Mouse (Mus musculus) gastrocnemius, postnatal 10 days (tissue): ENCODE data around the gene Sgms1. TPM values are rescaled to one million over a fixed set of nuclear protein-coding genes. Genes with fewer than 3 reads are reported as not detected.
"Not testable (repeated sequence)": the region's sequence is repeated elsewhere in the genome, so short reads cannot be mapped to it uniquely, and the experiment has no call there.

Experiments used
- DNase-seq: peaks from one replicate; pipeline ENCODE4 v3.0.0; 2021; ENCODE audit warnings: mixed read lengths
- total RNA-seq, 2 experiments: library from RNA; stranded (reverse); gene quantifications; 2 replicates each; pipeline ENCODE4 v1.2.3; 2021

Gene Sgms1
- total RNA-seq, 2 experiments from 2014 or later, result 51.0 to 52.7 TPM

DNA sequence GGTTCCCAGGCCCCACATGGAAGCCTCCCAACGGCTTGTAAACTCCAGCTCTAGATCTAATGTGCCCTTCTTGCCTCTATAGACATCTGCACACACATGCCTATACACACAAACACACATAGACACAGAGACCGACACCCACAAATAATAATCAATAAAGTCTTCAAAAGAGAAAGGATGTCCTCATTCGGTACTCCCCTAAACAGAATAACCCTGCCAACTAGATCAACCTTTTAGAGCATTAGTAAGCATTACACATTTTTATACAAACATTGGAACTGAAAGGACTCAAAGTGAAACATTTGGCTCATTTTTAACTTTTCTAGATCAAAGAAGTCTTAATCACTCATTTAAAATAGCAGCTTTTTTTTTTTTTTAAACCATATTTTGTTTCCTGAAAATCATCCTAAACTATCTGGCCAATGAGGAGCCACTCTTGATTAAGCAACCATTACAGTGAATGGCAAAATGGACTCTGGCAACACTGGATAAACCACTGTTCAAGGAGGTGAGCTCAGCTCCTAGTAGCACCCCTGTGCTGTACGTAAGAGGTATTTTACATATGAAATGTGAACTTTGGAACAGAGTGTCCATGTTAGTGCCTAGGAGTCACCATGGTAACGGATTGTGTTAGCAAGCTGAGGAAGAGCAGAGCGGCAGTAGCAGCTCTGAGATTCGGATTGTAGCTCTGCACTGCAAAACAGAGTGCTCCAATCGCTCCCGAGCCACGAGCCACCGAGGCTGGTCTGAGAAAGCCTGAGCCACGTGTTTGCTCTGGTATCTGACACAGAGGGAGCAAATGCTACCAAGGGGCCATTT, 30.6 kb downstream of the Sgms1 start:
- no peak for DNase-seq

- not testable (repeated sequence) for DNase-seq
Measured at GRCm38 (mm10) chr19:32358011-32358410, 31.5 kb downstream of the Sgms1 start.

DNA sequence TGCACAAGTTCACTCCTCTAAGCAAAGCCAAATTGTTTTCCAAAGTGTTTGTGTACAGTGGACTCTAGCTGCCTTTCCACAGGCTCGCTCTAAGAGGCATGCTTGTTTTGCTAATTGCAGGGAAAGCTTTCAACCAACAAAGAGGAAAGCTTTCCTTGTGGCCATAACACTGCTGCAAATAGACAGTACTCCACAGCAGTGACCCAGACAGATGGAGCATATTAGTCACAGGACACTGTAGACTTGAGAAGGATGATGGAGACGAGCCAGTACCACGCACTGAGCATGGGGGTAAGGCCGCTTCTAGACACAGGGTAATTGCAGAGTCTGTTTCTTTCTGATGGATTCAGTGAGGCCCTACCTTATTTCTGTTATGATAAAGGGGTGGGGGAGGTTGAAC, 33.3 kb downstream of the Sgms1 start:
- DNase-seq, result no peak

DNA sequence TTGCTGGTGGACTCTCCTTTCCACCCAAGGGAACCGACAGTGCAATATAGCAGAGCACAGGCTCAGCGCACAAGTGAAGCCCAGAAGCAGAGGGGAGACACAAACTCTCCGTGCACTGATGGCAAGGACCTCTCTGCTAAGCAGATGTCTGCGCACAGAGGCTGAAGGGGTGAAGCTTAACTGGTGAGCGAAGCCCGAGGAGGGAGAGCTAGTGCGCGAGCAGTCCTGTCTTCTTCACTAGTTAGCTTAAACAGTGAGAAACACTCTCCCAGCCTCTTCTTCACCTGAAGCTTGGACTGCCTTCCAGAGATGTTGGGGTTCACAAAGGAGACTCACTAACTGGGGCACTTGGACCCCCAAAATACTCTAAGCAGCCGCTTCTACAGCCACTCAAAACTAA, 36.1 kb downstream of the Sgms1 start:
- DNase-seq, result no peak

- DNase-seq, result no peak
Measured at GRCm38 (mm10) chr19:32348955-32349654, 40.4 kb downstream of the Sgms1 start.

DNA sequence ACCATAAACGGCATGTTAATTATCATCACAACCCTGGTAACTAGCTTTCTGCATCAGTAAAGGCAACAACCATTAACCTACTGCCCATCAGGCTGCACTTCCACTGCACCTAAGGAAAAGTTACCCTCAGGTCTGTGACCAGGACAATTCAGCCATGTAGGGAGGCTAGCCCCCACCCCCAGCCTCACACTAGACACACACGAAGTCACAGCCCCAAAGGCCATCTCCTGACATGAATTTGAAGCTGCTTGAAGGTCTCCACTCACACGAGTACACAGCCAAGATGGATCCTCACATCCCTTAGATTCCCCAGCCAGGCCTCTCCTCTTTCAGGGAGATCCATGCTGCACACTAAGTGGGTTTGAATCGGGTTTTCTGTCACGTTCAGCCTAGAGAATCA, 42.0 kb downstream of the Sgms1 start:
- no peak for DNase-seq

GRCm38 (mm10) chr19:32346624-32347341, 42.7 kb downstream of the Sgms1 start:
- no peak for DNase-seq

DNA sequence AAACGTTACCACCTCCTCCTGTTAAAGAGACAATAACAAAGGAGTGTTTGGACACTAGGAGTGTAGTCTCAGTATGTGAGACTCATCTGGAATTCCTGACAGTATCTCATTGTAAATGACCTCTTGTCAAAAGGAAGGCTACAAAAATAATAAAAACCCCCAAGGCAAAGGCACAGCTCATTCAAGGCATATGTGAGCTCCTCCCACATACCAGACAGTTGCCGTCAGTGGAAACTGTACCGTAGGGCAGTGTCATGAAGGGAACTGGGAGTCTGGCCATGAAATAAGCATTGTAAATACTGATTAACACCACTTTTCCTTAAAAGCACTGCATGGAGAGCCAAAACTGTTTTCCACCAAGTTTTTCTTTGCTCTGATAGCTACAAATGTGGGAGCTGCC, 43.3 kb downstream of the Sgms1 start:
- no peak for DNase-seq

DNA sequence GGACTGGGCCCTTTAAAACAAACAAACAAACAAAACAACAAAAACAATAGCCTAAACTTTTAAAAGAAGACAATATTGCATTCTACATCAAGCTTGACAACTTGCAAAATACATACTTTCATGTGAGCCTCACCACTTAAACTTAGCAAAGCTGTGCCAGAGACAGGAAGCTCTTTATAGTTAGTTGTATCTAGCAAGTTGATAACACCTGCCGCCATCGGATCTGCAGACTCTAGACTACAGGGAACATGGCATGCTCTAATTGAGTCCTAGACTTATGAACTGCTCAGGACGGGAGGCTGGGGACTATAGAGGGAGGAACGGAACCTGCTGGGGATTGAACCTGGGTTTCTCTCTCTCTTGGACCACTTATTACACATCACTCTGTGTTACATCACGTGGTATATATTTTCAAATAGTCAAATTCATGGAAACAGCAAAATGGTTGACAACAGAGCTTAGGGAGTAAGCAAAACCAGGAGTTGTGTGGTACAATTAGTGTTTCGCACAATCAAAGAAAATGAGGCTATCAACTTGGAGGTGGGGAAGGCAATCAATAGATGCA, 44.3 kb downstream of the Sgms1 start:
- no peak for DNase-seq

DNA sequence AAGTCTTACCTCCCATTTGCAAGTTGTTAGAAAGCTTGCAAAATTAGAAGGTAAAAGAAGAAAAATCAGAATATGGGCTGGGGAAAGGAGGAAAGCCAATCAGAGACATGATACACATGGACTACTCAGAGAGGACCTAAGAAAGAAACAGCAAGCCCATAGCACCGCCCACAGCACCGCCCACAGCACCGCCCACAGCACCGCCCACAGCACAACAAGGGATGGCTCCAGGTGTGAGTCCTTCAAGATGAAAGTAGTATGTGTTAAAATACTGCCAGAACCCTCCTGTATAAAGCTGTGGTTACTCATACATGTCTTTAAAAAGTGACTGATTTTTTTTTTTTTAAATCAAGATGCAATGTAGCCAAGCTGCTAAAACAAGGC, 44.8 kb downstream of the Sgms1 start:
- DNase-seq, result no peak

DNA sequence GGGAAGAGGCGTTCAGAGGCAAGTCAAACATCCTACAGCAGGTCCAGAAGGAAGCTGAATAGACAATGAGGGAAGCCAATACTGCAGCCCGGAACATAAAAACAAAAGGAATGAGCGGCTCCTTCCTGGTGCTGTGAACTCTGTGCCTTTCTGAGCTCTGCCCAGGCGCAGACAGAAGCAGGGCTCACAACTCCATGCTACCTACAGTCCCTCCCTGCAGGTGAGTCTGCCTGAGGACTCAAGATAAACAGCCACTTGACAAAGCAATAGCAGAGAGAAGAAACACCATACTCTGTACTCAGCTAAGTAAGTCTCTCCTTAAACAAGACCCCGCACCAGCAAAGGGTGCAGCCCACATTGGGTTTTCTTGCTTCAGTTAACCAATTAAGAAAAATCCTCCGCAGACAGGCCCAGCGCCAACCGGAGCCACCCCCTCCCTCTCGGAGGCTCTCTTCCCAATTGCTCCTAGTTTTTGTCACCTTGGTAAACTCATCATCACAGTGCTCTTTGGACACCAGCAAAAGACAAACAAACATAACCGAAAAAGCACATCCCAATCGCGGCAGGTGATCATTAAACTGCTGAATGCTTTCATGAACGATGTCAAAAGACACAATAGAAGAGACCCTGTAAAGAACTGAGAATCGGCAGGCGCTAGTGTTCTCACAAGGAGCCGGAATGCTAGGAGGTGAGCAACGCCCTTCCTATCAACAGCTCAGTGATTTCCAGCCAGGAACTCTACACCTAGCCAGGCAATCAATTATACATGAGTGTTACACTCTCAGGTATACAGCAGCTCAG, 45.4 kb downstream of the Sgms1 start:
- no peak for DNase-seq

DNA sequence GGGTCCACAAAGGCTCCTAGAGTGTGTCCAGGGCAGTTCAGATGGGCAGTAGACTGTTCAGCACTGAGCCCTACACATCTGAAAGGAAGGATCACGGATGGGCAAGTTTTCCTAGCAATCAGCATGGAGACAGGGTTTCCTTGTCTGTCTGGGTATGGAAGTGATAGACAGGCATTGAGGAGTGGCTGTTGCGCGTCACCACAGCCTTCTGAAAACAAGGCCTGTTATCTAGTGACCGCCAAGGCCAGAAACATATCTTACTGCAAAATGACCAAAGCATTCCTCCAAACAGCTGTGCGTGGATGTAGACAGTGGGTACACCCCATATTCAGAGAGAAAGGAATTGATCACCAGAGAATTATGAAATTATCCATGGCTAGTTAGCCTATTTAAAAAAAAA, 47.1 kb downstream of the Sgms1 start:
- DNase-seq, result no peak

DNA sequence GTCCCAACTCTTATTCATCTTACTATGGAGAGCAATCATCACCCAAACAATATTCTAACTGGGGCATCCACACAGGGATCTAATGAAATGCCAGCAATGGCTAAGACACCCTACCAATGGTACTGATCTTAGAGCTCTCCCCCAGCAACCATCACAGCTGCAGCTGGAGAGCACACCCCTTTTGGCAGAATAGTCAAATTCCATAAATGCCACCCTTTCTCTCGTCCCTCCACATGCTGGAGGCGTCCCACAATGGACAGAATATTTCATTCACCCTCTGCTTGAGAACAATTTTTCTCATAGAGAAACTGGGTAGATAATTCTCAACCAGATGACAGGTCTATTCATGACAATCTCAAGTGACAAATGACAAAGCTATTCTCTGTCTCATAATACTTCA, 48.4 kb downstream of the Sgms1 start:
- DNase-seq, result no peak

DNA sequence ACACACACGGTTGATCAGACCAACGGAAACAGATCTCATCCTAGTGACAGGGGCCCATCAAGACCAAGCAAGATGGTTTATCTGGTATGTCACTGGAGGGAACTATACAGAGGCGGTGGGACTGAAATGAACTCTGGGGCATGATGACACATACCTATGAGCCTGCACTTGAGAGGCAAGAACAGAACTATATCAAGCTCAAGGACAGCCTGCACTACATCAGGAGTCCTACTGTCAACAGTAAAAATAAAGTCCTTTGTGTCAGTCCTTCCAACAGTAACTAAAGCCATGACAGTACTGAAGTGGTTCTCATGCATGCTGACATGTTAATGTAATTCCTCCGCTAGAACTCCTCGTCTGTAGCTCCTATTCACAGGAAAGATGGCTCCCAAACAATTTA, 49.3 kb downstream of the Sgms1 start:
- no peak for DNase-seq

GRCm38 (mm10) chr19:32337708-32338107, 51.8 kb downstream of the Sgms1 start:
- no peak for DNase-seq

GRCm38 (mm10) chr19:32334751-32335150, 54.8 kb downstream of the Sgms1 start:
- DNase-seq, result no peak

GRCm38 (mm10) chr19:32333544-32333943, 56.0 kb downstream of the Sgms1 start:
- DNase-seq, result no peak

- no peak for DNase-seq
Measured at GRCm38 (mm10) chr19:32332779-32333460, 56.6 kb downstream of the Sgms1 start.

DNA sequence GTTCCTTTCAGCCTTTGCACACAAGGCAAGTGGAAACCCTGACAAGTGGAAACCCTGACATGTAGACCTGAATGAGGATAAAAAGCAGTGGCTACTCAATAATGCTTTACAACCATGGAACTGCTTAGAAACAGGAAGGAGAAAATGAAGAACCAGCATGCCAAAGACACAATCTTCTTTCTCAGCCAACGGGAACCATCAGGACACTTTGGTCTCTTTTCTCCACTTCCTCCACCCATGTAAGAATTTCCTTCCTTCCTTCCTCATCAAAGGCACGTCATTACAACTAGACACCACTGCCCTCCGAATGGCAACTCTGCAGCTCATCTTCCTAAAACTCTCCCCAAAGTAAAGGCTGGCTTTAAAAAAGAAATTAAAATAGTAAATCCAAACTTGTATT, 59.3 kb downstream of the Sgms1 start:
- no peak for DNase-seq

- no peak for DNase-seq
Measured at GRCm38 (mm10) chr19:32329511-32329910, 60.0 kb downstream of the Sgms1 start.

DNA sequence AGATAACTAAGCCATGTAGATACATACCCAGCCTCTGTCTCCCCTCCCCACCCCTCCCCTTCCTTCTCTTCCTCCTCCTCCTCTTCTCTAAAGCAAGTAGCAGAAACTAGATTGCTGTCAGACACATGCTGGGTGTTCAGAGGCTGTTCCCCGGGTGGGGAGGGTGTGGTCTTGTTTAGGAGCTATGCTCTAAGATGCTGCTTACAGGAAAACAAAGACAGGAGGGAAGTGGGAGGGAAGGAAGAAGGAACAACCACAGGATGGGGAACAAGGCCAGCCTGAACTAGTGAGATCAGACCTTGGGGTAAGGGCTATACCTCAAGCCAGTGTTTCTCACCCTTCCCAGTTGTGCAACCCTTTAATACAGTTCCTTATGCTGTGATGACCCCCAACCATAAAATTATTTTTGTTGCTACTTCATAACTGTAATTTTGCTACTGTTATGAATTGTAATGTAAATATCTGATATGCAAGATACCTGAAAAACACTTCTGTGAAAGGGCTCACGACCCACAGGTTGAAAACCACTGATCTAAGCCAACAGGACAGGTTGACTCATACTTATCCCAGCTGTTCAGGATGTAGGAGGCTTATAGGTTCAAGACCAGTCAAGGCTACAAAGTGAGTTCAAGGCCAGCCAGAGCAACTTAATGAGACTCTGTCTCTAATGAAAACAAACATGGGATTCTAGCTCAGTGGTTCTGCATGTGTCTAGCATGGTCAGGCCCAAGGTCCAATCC, 61.3 kb downstream of the Sgms1 start:
- no peak for DNase-seq
